Mouse (Mus musculus): Measurements from ENCODE around the gene Cebpzos.

Gene Cebpzos

DNA sequence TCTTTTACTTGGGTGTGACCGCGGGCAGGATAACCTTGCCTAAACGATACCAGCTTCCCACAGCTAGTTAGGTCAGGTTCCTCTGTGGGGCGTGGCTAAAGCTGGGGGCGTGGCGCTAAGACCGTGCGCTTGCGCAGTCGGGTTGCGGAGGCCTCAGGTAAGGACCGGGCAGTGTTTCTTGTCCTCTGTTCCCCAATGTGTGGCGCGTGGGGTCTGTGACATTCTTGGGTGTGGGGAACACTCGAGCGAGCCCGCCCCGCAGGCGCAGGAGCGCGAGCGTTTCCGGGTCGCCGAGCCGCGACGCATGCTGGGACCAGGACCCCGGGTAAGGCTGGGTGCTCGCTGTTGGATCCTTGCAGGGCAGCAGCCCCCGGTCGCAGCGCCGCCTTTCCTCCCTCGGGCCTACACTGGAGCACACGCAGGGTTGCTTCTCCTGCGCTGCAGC, at the start of gene Cebpzos:
TSS of gene Cebpzos (plus strand) at position 132 of the 445 bp plus-strand sequence.
- DNase-seq (ENCODE audit: low read depth), result peak; percentile 89

DNA sequence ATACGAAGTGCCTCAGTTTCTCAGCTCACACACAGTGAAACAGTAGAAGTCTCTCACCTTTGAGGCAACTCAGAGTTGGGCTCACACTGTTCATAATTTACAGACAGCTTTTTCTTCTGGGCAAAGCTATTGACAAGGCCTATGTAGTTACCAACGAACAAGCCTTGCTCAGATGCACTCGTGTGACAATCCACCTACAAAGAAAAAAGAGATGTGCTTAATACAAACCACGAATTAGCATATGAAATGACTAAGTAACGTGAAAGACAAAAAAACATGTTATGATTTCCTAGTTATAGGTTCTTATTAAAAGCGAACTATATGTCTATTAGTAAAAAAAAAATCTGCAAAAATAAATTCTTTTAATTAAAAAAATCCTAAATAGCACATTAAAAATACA, 42.4 kb upstream of the Cebpzos start:
- DNase-seq (ENCODE audit: low read depth), result no peak

DNA sequence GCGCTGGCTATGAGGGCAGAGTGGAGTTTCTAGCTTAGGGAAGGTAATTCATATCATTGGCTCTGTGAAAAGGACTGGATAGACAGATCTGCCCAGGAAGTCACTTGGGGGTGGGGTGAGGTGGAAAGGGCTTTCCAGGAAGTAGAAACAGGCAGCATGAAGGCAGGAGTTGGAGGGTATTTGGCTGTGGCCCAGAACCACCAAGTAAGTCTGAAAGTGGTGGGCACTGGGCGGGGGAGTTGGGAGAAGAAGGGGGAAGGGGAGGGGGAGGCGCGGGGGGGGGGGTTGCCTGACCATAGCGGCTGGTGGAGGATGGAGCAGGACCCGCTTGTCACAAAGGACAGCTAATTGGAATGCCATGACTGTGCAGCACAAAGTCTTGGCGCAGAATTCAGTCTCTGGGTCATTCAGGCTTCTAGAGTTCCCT, 34.4 kb upstream of the Cebpzos start:
- peak; percentile 35 for DNase-seq (ENCODE audit: low read depth)

GRCm38 (mm10) chr17:78882401-78883112, 33.7 kb upstream of the Cebpzos start, which contains the start of gene Eif2ak2:
Gene Eif2ak2, minus strand, starts transcription at chr17:78882573.
- DNase-seq (ENCODE audit: low read depth), result peak; percentile 96

DNA sequence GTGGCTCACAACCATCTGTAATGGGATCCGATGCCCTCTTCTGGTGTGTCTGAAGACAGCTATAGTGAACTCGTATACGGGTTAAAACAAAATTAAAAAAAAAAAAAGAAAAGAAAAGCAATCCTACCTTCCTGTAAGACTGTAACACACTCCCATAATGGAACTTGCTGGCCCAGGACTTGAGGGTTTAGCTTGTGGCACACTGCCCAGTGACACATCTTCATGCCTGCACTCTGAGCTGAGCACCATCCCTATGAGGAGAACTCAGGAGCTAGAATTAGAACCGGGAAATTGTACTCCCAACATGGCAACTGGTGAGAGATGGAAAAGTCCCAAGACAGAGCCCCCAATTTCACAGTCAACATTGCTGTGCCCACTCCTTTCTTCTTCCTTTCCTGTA, 33.0 kb upstream of the Cebpzos start:
- peak; percentile 60 for DNase-seq (ENCODE audit: low read depth)

DNA sequence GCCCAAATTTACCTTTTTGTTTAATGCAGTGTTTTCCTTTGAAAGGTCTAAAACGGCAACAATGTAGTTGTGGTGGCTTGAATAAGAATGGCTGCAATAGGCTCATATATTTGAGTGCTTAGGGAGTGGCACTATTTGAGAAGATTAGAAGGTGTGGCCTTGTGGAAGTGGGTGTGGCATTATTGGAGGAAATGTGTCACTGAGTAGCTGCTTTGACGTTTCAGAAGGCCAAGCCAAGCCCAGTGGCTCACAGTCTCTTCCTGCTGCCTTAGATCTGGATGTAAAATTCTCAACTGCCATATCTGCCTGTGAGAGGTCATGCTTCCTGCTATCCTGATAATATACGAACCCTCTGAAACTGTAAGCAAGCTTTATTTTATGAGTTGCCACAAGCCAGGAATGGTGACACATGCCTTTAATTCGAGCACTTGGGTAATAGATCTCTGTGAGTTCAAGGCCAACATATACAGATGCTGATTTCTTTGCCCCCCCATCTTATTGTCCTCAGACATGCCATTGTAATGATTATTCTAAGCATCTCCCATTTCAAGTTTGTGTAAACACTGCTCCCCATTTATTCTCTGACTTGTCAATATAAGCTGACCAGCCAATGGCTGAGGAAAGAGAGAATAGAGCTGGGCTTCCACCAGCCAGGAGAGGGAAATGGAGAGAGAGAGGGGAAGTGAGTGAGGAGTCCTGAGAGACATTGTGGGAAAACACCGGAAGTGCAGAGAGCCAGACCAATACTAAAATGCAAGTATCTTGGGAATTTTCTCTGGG, 30.8 kb upstream of the Cebpzos start:
- DNase-seq (ENCODE audit: low read depth), result no peak

DNA sequence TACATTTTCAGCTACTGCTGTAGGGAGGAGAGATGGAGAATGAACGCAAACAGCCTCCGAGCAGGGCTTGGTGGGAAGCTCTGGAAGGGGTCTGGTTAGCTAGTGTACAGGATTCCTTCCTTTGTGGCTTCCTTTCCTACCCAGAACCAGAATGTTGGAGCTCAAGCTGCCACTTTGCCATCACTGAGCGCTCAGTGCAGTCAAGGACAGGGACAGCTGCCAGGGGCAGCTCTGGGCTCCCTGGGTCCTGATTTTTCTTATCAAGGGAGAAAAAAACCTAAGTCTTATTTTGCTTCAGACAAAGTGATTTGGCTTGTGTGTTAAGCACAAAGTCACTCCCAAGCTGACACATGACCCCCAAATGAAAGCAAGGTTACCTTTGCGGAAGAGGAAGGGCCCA, 27.7 kb upstream of the Cebpzos start:
- no peak for DNase-seq (ENCODE audit: low read depth)

DNA sequence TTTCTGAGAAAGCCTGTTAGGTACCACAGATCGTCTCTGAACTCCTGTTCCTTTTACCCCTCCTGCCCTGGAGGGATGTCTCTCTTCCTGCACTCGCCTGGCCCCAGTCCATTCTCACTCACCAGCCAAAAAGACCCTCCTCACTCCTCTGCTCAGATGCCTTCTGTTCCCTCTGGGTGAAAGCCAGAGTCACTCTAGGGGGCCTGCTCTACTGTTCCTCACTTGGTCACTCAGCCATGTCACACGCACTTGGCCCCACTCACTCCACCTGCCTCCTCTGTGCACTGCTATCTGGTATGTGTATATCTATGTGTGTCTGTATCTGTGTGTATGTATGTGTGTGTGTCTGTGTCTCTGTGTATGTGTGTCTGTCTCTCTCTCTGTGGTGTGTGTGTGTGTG, 27.1 kb upstream of the Cebpzos start:
- DNase-seq (ENCODE audit: low read depth), result no peak

- no peak for DNase-seq (ENCODE audit: low read depth)
Observed at GRCm38 (mm10) chr17:78891020-78891419, 25.3 kb upstream of the Cebpzos start.

DNA sequence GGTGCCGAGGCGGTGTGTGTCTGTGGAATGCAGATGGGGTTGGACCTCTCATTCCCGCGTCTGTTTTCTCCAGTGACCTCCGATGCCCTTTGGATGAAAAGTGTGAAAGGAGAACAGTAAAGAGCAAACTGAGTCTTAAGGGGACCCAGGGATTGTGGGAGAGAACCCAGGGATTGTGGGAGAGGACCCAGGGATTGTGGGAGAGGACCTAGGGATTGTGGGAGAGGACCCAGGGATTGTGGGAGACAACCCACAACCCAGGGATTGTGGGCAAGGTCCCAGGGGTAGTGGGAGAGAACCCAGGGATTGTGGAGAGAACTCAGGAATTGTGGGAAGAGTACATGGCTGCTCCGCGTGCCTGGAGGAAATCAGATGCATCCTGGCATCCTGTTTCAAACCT, 21.3 kb upstream of the Cebpzos start:
- no peak for DNase-seq (ENCODE audit: low read depth)

DNA sequence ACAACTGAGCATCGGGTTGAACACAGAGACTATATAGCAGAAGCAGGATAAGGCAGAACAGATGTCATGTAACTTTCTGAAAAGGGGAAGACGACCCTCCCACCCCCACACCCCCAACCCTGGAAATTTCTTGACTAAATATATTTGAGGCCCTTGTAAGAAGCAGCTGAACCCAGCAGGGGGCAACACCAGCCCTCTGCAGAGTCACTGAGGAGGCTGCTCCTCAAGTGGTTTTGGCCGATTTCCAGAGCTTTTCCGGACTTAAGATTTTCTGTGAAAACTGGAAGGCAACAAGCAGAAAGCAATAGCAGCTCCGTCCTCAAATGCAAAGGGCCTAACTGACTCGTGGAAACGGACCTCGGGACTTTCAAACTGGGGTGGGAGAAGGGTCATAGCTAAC, 20.9 kb upstream of the Cebpzos start:
- peak; percentile 95 for DNase-seq (ENCODE audit: low read depth)

- DNase-seq (ENCODE audit: low read depth), result no peak
Observed at GRCm38 (mm10) chr17:78903158-78903557, 13.1 kb upstream of the Cebpzos start.

- DNase-seq (ENCODE audit: low read depth), result no peak
Observed at GRCm38 (mm10) chr17:78906892-78907291, 9.4 kb upstream of the Cebpzos start, which contains the start of gene Sult6b1. Gene Sult6b1, minus strand, starts transcription at chr17:78906992.

DNA sequence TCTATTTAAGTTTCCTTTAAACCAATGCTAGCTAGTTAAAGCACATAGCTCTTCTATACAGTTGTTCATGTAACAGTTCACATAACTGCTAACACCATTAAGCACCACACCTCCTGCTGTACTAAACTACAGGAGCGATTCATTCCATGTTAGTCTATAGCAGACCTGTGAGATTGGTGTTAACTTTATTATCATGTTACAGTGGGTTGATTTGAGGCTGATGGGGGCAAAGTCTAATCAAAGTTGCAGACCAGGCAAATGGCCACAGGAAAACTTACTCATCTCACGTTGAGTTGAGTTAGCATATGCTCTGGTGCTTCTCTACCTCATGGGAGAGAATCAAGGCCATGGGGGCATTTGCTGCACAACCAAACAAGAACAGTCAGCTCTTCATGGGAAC, 6.9 kb upstream of the Cebpzos start:
- no peak for DNase-seq (ENCODE audit: low read depth)

- no peak for DNase-seq (ENCODE audit: low read depth)
Observed at GRCm38 (mm10) chr17:78912861-78913281, 3.4 kb upstream of the Cebpzos start.

DNA sequence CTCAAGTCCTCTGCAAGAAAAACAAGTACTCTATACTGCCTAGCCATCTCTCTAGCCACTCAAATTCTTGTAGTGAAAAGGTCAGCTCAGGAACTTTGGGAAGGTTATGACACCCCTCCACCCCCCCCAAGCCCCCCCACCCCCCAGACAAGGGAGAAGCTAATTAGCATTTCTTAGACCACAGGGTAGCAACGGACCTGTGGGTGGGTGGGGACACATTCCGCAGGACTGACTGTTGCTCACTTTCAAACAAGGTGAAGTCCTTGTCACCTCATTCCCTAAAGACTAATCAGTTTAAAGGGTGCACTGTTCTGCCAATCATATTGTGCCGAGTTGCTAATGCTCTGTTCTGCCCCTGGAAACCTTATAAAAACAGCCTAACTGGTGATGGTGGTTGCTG, 2.4 kb upstream of the Cebpzos start:
- no peak for DNase-seq (ENCODE audit: low read depth)

DNA sequence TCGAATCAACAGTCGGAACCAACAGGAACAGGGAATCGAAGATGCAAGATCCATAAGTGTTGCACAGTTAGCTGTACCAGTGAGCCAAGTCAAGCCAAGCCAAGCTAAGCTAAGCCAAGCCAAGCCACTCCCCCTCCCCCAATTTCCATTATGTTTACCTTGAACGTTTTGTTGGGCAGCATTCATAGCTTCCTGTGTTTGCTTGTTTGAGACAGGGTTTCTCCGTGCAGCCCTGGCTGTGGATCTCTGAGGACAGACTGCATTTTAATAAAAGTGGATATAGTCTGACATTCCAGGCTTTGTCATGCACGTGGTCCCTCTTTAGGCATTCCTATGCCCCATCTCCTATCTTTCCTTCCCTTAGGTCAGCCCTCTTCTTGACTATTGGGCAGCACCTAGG, 528 bp upstream of the Cebpzos start:
- DNase-seq (ENCODE audit: low read depth), result peak; percentile 57

DNA sequence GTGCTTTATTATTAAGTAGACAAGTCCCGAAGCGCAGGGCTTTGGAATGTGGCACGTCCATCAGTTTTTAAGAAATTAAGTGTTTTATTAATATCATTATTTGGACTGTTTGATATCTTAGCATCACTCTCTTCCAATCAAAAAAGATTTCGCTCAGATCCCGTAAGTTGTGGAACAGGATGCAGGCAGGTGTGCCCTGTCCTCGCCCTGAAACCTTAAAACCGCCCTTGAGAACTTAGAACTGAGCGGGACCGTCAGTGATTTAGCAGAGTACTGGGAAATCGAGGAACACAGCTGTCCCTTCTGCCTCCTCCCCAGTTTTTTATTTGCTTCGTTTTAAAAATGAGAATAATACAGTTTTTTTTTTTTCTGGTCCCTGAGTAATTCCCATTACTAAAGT, 599 bp downstream of the Cebpzos start:
- no peak for DNase-seq (ENCODE audit: low read depth)

DNA sequence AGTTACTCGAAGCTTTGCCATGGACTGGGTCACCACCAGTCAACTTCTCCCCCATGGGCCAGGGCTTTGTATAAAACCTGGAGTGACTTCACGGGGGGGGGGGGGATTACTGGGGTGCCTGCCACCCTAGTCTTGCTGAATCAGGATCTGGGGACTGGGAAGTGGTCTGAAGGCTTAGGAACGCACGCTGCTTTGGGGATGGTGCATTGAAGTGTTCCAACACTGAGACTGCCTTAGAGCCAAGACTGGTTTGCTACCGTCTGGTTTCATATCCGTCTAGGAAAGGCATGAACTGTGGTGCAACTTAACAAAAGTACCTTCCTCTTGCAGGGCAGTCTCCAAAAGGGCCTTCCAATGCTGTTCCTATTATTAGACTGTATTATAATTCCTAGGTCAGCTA, 1.4 kb downstream of the Cebpzos start:
- DNase-seq (ENCODE audit: low read depth), result no peak

DNA sequence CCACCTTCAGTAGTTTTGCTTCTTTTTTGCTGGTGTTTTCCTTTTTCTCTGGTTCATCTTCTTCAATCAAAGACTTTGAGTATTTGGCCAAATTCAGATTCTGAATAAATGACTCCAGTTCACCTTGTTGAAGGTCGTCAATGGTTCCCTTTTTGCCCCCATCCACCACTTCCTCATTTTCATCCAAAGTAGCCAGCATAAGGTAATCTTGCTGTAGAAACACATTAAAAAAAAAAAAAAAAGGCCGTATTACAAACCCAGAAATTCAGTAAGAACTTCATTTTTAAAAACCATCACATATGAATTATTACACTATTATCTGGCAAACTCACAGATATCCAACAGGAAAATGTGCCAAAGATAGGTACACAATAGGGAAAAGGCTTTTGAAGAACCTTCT, 19.6 kb downstream of the Cebpzos start:
- no peak for DNase-seq (ENCODE audit: low read depth)

GRCm38 (mm10) chr17:78936466-78937228, 20.3 kb downstream of the Cebpzos start, which contains the start of the genes Cebpz and Ndufaf7:
Gene Cebpz, minus strand, starts transcription at chr17:78937066.
Gene Ndufaf7, plus strand, starts transcription at chr17:78937136.
- peak; percentile 99 for DNase-seq (ENCODE audit: low read depth)

DNA sequence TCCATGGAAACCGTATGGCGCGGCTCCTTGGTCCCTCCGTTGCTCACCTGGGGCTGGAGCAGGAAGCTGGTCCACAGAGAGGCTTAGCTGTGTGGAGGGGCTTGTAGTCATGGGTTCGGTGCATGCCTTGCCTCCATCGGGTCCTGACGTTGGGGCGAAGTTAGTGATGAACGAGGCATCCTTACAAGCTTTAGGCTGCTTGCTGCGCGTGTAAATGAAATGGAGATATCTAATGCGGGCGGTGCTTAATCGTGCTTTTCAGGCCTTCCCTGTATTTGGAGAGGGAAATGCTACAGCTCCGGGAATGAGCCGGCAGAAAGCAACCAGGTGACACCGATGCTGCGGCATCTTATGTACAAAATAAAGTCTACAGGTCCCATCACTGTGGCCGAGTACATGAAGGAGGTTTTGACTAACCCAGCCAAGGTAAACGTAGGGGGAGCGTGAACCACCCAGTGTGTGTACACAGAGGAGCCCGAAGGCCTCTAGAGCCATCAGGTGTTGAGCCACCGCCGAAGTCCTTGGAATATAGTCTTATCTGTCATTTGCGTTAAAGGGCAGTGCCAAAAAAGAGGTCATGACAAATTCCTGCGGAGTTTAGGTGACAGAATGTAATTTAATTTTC, 21.0 kb downstream of the Cebpzos start:
- DNase-seq (ENCODE audit: low read depth), result no peak

Measured in NIH3T3 (cell line).